Mouse (Mus musculus): ENCODE measurements at regions not wholly inside any gene's neighbourhood (a gene's known extent, or its start where the extent isn't known, plus 50 kb on each side); places are given as distances from the start of the nearest gene placed in this dataset.
"Not testable (repeated sequence)": the region's sequence is repeated elsewhere in the genome, so short reads cannot be mapped to it uniquely, and the experiment has no call there.

- Histone ChIP-seq H3K4me3 (no peak overlapping the region), H3K9ac (no peak overlapping the region), H3K9me3 (replicated peaks) (no peaks in the 10 kb centered on the region), H3K36me3 (no peaks in the 10 kb centered on the region), H3K27me3 (no peaks in the 10 kb centered on the region), H3K4me2 (replicated peaks) (no peak overlapping the region), H3K4me1 (no peaks in the 10 kb centered on the region), H3K27ac (no peak overlapping the region)
- ATAC-seq (ENCODE audit: low FRiP score), result no peak
- WGBS, result 68% methylated on average over 1 of the region's 1 CpGs
These were observed 615.3 kb upstream of the Adamts5 start for GRCm38 (mm10) chr16:86516935-86517334.

GRCm38 (mm10) chr16:86516144-86516543 is 614.5 kb upstream of the Adamts5 start:
- ATAC-seq (ENCODE audit: low FRiP score), result no peak
- H3K4me3 ChIP-seq, result no peak overlapping the region
- H3K9me3 ChIP-seq (replicated peaks), result no peaks in the 10 kb centered on the region
- H3K4me1 ChIP-seq, result no peaks in the 10 kb centered on the region
- H3K27ac ChIP-seq, result no peak overlapping the region
- H3K9ac ChIP-seq, result no peak overlapping the region
- no peaks in the 10 kb centered on the region for H3K27me3 ChIP-seq
- WGBS, result 47% methylated on average over 3 of the region's 3 CpGs
- no peaks in the 10 kb centered on the region for H3K36me3 ChIP-seq
- no peak overlapping the region for H3K4me2 ChIP-seq (replicated peaks)

GRCm38 (mm10) chr16:86501074-86501952 is 599.7 kb upstream of the Adamts5 start:
- no peak overlapping the region for H3K9ac ChIP-seq
- no peaks in the 10 kb centered on the region for H3K4me1 ChIP-seq
- no peak overlapping the region for H3K4me3 ChIP-seq
- WGBS, result 73% methylated on average over 3 of the region's 3 CpGs
- H3K36me3 ChIP-seq, result no peaks in the 10 kb centered on the region
- no peaks in the 10 kb centered on the region for H3K27me3 ChIP-seq
- H3K27ac ChIP-seq, result no peak overlapping the region
- no peak for ATAC-seq (ENCODE audit: low FRiP score)
- no peaks in the 10 kb centered on the region for H3K9me3 ChIP-seq (replicated peaks)
- no peak overlapping the region for H3K4me2 ChIP-seq (replicated peaks)

- H3K9ac ChIP-seq, result no peak overlapping the region
- H3K9me3 ChIP-seq (replicated peaks), result no peaks in the 10 kb centered on the region
- ATAC-seq (ENCODE audit: low FRiP score), result no peak
- H3K4me1 ChIP-seq, result no peaks in the 10 kb centered on the region
- H3K4me3 ChIP-seq, result no peak overlapping the region
- no peaks in the 10 kb centered on the region for H3K27me3 ChIP-seq
- 52% methylated on average over 1 of the region's 1 CpGs for WGBS
- H3K36me3 ChIP-seq, result no peaks in the 10 kb centered on the region
- no peak overlapping the region for H3K4me2 ChIP-seq (replicated peaks)
- H3K27ac ChIP-seq, result no peak overlapping the region
These were observed 573.5 kb upstream of the Adamts5 start for GRCm38 (mm10) chr16:86475145-86475544.

- Histone ChIP-seq H3K36me3 (no peaks in the 10 kb centered on the region), H3K27ac (no peak overlapping the region), H3K27me3 (no peaks in the 10 kb centered on the region), H3K9me3 (replicated peaks) (no peaks in the 10 kb centered on the region), H3K4me2 (replicated peaks) (no peak overlapping the region), H3K9ac (no peak overlapping the region), H3K4me1 (no peaks in the 10 kb centered on the region), H3K4me3 (no peak overlapping the region)
- 49% methylated on average over 4 of the region's 4 CpGs for WGBS
- ATAC-seq (ENCODE audit: low FRiP score), result no peak
These were observed 571.6 kb upstream of the Adamts5 start for GRCm38 (mm10) chr16:86473059-86473740.

GRCm38 (mm10) chr16:86461073-86461472 is 559.4 kb upstream of the Adamts5 start:
- no peak overlapping the region for H3K27ac ChIP-seq
- H3K4me1 ChIP-seq, result no peaks in the 10 kb centered on the region
- no peaks in the 10 kb centered on the region for H3K36me3 ChIP-seq
- H3K9me3 ChIP-seq (replicated peaks), result no peaks in the 10 kb centered on the region
- WGBS, result 78% methylated on average over 9 of the region's 9 CpGs
- H3K4me2 ChIP-seq (replicated peaks), result no peak overlapping the region
- H3K27me3 ChIP-seq, result no peaks in the 10 kb centered on the region
- no peak overlapping the region for H3K9ac ChIP-seq
- ATAC-seq (ENCODE audit: low FRiP score), result no peak
- no peak overlapping the region for H3K4me3 ChIP-seq

- H3K27ac ChIP-seq, result no peak overlapping the region
- H3K4me2 ChIP-seq (replicated peaks), result no peak overlapping the region
- no peaks in the 10 kb centered on the region for H3K9me3 ChIP-seq (replicated peaks)
- H3K9ac ChIP-seq, result no peak overlapping the region
- no peaks in the 10 kb centered on the region for H3K36me3 ChIP-seq
- no peaks in the 10 kb centered on the region for H3K4me1 ChIP-seq
- H3K27me3 ChIP-seq, result no peaks in the 10 kb centered on the region
- 73% methylated on average over 3 of the region's 3 CpGs for WGBS
- ATAC-seq (ENCODE audit: low FRiP score), result no peak
- no peak overlapping the region for H3K4me3 ChIP-seq
These were observed 555.0 kb upstream of the Adamts5 start for GRCm38 (mm10) chr16:86456649-86457048.

GRCm38 (mm10) chr16:86454810-86455209 is 553.2 kb upstream of the Adamts5 start:
- H3K4me2 ChIP-seq (replicated peaks), result no peak overlapping the region
- H3K4me3 ChIP-seq, result no peak overlapping the region
- no peaks in the 10 kb centered on the region for H3K27me3 ChIP-seq
- no peak for ATAC-seq (ENCODE audit: low FRiP score)
- WGBS, result 75% methylated on average over 3 of the region's 3 CpGs
- no peak overlapping the region for H3K27ac ChIP-seq
- H3K9ac ChIP-seq, result no peak overlapping the region
- H3K9me3 ChIP-seq (replicated peaks), result no peaks in the 10 kb centered on the region
- no peaks in the 10 kb centered on the region for H3K4me1 ChIP-seq
- H3K36me3 ChIP-seq, result no peaks in the 10 kb centered on the region

- Histone ChIP-seq H3K9ac (no peak overlapping the region), H3K9me3 (replicated peaks) (no peaks in the 10 kb centered on the region), H3K4me1 (no peaks in the 10 kb centered on the region), H3K27me3 (no peaks in the 10 kb centered on the region), H3K36me3 (no peaks in the 10 kb centered on the region), H3K4me2 (replicated peaks) (no peak overlapping the region), H3K27ac (no peak overlapping the region), H3K4me3 (no peak overlapping the region)
- no peak for ATAC-seq (ENCODE audit: low FRiP score)
These were observed 552.4 kb upstream of the Adamts5 start for GRCm38 (mm10) chr16:86454031-86454430.

GRCm38 (mm10) chr16:86448478-86449160 is 547.0 kb upstream of the Adamts5 start:
- Histone ChIP-seq H3K4me1 (no peaks in the 10 kb centered on the region), H3K9me3 (replicated peaks) (no peaks in the 10 kb centered on the region), H3K9ac (no peak overlapping the region), H3K27ac (no peak overlapping the region), H3K36me3 (no peaks in the 10 kb centered on the region), H3K4me3 (no peak overlapping the region), H3K4me2 (replicated peaks) (no peak overlapping the region), H3K27me3 (no peaks in the 10 kb centered on the region)
- WGBS, result 17% methylated on average over 1 of the region's 1 CpGs
- no peak for ATAC-seq (ENCODE audit: low FRiP score)

GRCm38 (mm10) chr16:86419458-86419857 is 517.8 kb upstream of the Adamts5 start:
- not testable (repeated sequence) for H3K9me3 ChIP-seq (replicated peaks); H3K9ac ChIP-seq; H3K27me3 ChIP-seq; H3K4me2 ChIP-seq (replicated peaks); H3K27ac ChIP-seq; H3K4me1 ChIP-seq; H3K36me3 ChIP-seq; H3K4me3 ChIP-seq
- peak; percentile 75 for ATAC-seq (ENCODE audit: low FRiP score)
- 20% methylated on average over 5 of the region's 5 CpGs for WGBS

- no peak for ATAC-seq (ENCODE audit: low FRiP score)
- H3K4me2 ChIP-seq (replicated peaks), result no peak overlapping the region
- H3K4me1 ChIP-seq, result no peaks in the 10 kb centered on the region
- H3K27me3 ChIP-seq, result no peaks in the 10 kb centered on the region
- no peaks in the 10 kb centered on the region for H3K36me3 ChIP-seq
- no peak overlapping the region for H3K9ac ChIP-seq
- no peaks in the 10 kb centered on the region for H3K9me3 ChIP-seq (replicated peaks)
- H3K27ac ChIP-seq, result no peak overlapping the region
- WGBS, result 78% methylated on average over 2 of the region's 2 CpGs
- H3K4me3 ChIP-seq, result no peak overlapping the region
These were observed 502.7 kb upstream of the Adamts5 start for GRCm38 (mm10) chr16:86404309-86404708.

Data from hindbrain, embryonic 12.5 days (tissue).